Mouse (Mus musculus) cerebellum, adult 11 months (tissue): ENCODE data around the gene Spsb4.

Experiments
- DNase-seq: peaks from one replicate; pipeline ENCODE4 v3.0.0; 2022

The Spsb4 gene

GRCm38 (mm10) chr9:96977287-96978145 is 41.1 kb downstream of the Spsb4 start:
- no peak for DNase-seq

- no peak for DNase-seq
Observed at GRCm38 (mm10) chr9:96973091-96973490, 45.6 kb downstream of the Spsb4 start.

- DNase-seq, result no peak
Observed at GRCm38 (mm10) chr9:96971625-96972404, 46.8 kb downstream of the Spsb4 start.

- no peak for DNase-seq
Observed at GRCm38 (mm10) chr9:96967516-96967915, 51.1 kb downstream of the Spsb4 start.

GRCm38 (mm10) chr9:96966465-96966864 is 52.2 kb downstream of the Spsb4 start:
- DNase-seq, result no peak

GRCm38 (mm10) chr9:96963443-96964215 is 55.0 kb downstream of the Spsb4 start:
- DNase-seq, result no peak

- no peak for DNase-seq
Observed at GRCm38 (mm10) chr9:96962714-96963113, 55.9 kb downstream of the Spsb4 start.

- DNase-seq, result no peak
Observed at GRCm38 (mm10) chr9:96961986-96962701, 56.5 kb downstream of the Spsb4 start.

GRCm38 (mm10) chr9:96961006-96961405 is 57.6 kb downstream of the Spsb4 start:
- no peak for DNase-seq

GRCm38 (mm10) chr9:96960241-96960640 is 58.4 kb downstream of the Spsb4 start:
- DNase-seq, result no peak

- DNase-seq, result no peak
Observed at GRCm38 (mm10) chr9:96959469-96959868, 59.2 kb downstream of the Spsb4 start.

GRCm38 (mm10) chr9:96958009-96958615 is 60.5 kb downstream of the Spsb4 start:
- DNase-seq, result no peak

- DNase-seq, result no peak
Observed at GRCm38 (mm10) chr9:96957298-96957865, 61.3 kb downstream of the Spsb4 start.

GRCm38 (mm10) chr9:96956646-96957297 is 61.9 kb downstream of the Spsb4 start:
- DNase-seq, result no peak

GRCm38 (mm10) chr9:96954063-96954809 is 64.4 kb downstream of the Spsb4 start:
- no peak for DNase-seq

GRCm38 (mm10) chr9:96953443-96953842 is 65.2 kb downstream of the Spsb4 start:
- no peak for DNase-seq

- DNase-seq, result no peak
Observed at GRCm38 (mm10) chr9:96952310-96952975, 66.2 kb downstream of the Spsb4 start.

- DNase-seq, result no peak
Observed at GRCm38 (mm10) chr9:96949551-96949950, 69.1 kb downstream of the Spsb4 start.

- no peak for DNase-seq
Observed at GRCm38 (mm10) chr9:96948546-96948945, 70.1 kb downstream of the Spsb4 start.

- no peak for DNase-seq
Observed at GRCm38 (mm10) chr9:96947171-96947570, 71.5 kb downstream of the Spsb4 start.
